Mouse (Mus musculus) urinary bladder, adult 2 months (tissue): Measurements from ENCODE around the gene Pcbp2. TPM values are rescaled to one million over a fixed set of nuclear protein-coding genes. Genes with fewer than 3 reads are reported as not detected.

Experiments
- DNase-seq: peaks from one replicate; pipeline ENCODE4 v3.0.0; 2022; ENCODE audit warnings: low spot score
- polyA plus RNA-seq: library from polyadenylated mRNA; depleted of rRNA; stranded (reverse); fragments of >200 nt; gene quantifications from 2 replicates; pipeline ENCODE4 v1.2.3, GENCODE M21; 2012

The Pcbp2 gene
- polyA plus RNA-seq, 1 experiment: 328 TPM

GRCm38 (mm10) chr15:102463666-102464065 lies 6.7 kb upstream of the Pcbp2 start:
- no peak for DNase-seq

DNA sequence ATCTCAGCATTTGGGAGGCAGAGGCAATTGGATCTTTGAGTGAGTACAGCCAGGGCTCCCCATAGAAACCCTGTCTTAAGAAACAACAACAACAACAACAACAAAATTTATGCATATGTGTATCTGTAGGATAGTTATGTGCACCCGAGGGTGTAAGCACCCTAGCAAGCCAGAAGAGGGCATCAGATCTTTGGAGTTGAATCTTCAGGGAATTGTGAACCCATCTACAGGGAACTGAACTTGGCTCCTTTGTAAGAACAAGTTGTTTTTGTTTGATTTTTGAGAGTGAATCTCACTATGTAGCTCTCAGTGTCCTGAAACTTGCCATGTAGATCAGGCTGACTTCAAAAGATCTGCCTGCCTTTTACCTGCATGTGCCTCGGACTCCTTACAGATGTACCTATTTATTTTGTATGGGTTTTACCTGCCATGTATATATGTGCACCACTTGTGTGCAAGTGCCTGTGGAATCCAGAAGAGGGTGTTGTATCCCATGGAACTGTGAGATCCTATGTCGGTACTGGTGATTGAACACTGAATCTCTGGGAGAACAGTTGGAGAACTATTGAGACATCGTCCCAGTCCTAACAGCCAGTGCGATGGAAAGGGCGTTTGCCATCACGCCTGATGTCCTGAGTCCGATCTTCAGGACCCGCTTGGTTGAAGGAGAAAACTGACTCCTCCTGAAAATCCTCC lies 1.5 kb upstream of the Pcbp2 start:
- no peak for DNase-seq

- DNase-seq: peak; percentile 74
Observed at GRCm38 (mm10) chr15:102470605-102471294, 411 bp downstream of the Pcbp2 start.

DNA sequence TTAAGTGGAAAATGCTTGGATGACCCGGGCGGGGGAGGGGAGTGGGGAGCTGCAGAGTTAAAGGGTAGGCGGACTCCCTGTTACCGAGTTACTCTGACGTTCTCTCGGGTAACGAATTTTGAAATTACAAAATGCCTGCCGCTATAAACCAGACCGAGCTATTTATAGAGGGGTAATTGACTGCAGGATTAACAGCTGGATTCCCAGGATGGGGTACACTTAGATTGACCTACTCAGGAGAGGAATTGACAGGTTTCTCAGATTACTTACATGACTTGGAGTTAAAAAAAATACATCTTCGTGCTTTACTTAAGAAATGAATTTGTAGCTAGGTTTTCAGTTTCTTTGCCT lies 931 bp downstream of the Pcbp2 start:
- no peak for DNase-seq

DNA sequence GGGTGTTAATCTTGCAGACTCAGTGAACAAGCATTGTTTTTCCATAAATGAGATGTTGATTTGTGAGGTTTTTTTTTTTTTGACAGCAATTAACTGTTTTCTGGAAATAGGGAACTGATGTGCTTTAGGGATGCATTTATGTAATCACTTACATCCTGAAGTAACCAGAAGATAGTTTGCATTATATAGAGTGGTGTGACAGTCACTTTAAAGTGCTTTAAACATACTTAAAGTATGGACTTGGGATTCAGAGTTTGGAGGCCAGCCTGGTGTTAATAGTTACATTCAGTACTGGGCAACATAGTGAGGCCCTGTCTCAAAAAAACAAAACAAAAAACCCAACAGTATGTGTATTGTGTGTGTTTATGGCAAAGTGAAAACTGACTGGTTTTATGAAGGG lies 1.4 kb downstream of the Pcbp2 start:
- DNase-seq: no peak

DNA sequence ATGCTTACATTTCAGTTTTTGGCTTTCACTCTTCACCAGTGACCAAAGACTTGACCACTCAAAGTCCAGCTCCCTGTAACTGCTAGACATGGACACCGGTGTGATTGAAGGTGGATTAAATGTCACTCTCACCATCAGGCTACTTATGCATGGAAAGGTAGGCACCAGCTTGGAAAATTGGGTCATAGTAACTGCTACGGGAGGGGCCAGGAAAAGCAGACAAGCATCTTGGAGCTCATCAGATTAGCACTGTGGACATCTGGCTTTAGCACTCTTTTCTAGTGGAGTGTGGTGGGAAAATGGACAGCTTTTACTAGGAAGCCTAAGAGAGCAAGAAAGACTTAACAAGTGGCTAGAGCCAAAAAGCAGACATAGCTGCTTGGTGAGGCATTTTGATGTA lies 2.9 kb downstream of the Pcbp2 start:
- DNase-seq: no peak

GRCm38 (mm10) chr15:102474520-102474919 lies 4.2 kb downstream of the Pcbp2 start:
- DNase-seq: no peak

- no peak for DNase-seq
Observed at GRCm38 (mm10) chr15:102483136-102483535, 12.8 kb downstream of the Pcbp2 start.

- DNase-seq: no peak
Observed at GRCm38 (mm10) chr15:102485853-102486252, 15.5 kb downstream of the Pcbp2 start.

DNA sequence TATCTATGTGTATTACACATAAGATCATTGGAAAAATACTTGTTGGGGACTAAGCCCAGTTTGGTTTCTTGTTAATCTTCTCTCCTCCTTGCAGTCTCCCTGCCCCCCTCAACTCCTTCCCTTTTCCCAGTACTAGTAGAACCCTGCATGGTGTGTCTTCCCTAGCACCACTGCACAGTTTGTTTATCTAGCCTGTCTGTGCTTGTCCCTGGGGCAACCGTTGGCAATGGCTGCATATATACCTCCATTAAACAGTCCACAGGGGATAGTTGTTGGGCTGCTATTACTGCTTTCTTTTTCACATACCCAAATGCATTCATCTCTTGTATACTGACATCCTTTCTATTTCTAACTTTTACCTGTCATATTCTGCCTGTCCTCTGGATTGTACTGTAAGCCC lies 17.3 kb downstream of the Pcbp2 start:
- no peak for DNase-seq

DNA sequence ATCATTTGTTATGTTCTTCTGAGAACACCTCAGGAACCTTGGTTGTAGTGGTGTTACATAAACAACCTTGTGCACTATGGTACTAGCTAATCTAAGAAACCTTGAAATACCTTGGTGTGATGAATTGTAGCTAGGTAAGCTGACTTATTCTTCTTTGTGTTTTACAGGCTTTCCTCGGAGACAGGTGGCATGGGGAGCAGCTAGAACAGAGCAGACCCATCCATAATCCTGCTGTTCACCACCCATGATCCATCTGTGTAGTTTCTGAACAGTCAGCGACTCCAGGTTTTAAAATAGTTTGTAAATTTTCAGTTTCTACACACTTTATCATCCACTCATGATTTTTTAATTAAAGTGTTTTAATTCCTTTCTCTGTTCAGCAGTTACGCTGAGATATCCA lies 28.0 kb downstream of the Pcbp2 start:
- DNase-seq: no peak

DNA sequence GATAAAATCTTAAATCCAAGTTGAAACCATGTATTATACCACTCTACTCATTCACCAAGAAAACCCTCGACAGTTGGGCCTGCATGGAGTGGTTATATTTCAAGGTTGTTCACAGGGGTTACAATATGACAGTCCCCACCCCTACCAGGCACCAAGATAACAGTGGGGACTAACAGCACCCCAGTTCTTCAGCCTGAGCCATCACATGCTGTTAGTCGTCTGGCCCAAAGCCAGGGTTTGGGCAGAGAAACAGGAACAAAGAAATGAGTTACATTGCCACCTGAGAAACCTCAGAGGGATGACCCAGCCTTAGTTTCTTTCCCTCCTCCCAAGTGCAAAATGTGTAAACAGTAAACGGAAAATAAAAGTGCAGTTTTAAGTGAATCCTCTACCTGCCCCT lies 29.0 kb downstream of the Pcbp2 start:
- DNase-seq: no peak

- no peak for DNase-seq
Observed at GRCm38 (mm10) chr15:102499851-102500250, 29.5 kb downstream of the Pcbp2 start.

DNA sequence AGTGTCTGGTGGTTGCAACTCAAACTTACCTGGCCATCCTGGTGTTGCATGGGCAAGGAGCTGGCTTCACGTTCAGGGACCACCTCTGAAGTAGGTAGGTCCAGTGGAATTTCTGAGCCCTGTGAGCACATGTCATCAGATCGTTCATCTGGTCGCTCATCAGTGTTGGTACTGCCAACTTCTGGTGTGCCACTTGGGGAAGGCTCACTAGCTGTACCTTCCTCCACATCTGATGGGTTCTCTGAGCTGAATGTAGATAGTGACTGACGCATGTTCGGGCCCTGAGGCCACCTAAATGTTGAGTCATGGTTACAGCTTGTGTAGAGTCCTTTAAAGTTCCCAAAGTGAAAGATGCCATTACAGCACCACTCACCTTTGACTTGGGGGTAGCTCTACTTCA lies 30.1 kb downstream of the Pcbp2 start:
- DNase-seq: no peak

DNA sequence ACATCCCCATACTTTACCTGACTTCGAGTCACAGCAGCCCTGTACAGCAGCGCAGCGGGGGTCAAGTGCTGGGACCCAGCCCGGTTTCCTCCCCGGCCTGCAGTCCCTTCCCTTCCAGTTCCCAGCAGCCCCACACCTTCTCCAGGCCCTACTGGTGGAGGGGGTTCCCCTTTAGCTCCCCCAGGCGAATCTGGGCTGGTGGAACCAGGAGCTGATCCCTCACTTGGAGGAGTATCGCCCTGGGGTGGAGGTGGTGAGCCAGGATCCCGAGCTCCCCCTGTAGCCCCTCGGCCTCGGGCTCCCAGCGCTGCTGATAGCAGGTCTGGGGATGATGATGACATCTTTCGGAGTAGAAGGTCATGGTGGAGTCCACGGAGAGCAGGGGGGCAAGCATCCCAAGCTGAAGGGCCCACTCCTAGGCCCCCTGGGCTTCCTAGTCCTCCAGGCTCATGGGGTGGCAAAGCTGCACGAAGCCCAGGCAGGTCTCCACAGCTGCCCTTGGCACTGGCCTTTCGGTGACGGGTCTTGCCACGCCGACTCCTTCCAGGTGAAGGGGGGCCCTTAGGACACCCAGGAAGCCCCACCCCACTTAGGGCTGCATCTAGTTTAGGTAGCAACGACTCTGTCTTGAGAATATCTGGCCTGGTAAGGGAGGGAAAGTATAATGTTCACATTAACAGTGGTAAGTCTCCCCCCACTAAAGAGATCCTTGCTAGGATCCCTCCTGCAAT lies 30.9 kb downstream of the Pcbp2 start:
- DNase-seq: no peak

DNA sequence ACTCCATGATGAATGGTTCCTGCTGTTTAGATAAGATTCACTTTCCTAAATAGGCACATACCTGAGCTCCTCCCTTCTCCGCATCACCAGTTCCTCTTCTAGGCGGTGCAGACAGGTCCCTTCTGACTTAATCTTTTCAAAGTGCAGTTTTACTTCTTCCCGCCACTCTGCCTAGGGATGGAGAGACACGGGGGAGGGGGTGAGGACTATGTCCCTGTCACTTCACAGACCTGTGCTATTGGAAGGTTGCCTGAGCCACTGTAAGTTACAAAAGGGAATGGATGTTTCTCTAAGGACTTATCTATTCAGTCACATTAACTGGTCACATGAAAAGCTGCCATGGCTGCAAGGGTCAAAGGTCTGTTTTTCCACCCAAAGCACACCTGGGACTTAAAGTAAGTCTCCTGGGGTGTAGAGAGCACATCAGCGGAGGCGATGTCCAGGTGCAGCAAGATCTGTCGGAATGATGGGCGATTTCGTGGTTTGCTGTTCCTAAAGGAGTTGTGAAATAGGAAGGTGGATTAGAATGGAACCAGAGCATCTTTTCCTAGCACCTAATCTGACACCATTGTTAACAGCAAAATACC lies 32.0 kb downstream of the Pcbp2 start:
- DNase-seq: no peak

DNA sequence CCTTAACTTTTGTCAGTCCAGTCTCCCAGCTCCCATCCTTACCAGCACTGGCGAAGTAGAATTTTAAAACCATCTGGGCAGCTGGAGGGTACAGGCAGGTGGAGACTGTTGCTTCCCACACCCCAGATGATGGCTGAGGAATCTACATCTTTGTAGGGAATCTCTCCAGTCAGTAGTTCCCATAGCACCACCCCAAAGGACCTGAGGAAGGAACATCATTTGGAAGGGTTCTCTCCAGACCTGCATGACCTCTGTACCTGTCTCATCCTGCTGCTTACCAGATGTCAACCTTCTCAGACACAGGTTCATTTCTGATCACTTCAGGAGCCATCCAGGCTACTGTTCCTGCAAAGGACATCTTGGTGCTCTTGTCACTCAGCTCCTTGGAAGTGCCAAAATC lies 33.1 kb downstream of the Pcbp2 start, which contains the start of gene Gm10337:
Gene Gm10337, plus strand, starts transcription at position 276 of the 400 bp plus-strand sequence.
- DNase-seq: no peak

DNA sequence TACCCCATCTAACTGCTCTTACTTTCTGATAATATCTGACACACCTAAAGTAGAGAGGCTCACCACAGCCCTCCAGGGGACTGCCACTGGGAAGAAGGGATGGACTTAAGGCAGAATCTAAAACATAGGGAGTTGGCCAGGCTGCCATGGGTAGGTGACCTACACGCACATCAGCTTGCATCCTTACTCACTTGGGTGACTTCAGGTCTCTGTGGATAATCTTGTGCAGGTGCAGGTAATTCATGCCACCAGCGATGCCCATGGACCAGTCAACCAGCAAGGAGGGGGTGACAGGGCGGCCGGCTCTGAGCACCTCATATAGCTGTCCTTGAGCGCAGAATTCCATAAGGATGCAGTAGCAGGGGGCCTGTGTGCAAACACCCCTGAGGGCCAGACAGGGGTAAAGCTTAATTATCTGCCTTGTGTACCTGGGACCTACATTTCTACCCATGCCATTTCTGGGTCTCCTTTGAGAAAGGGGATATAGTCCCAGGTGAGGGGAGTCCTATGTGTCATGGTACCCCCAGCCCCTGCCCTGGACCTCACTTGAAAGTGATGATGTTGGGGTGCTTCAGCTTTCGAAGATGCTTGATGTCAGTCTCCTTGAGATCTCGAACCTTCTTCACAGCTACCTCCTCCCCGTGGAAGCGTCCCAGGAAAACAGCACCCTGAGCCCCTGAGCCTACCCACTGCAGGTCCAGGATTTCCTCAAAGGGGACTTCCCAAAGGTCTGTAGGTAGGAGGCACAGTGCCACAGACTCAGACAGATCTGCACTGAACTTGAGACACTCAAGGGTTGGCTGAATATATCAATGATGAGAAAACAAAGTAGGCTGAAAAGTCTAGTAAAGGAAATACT lies 33.8 kb downstream of the Pcbp2 start:
- DNase-seq: no peak

GRCm38 (mm10) chr15:102505073-102505769 lies 34.9 kb downstream of the Pcbp2 start:
- no peak for DNase-seq

GRCm38 (mm10) chr15:102505770-102506463 lies 35.6 kb downstream of the Pcbp2 start:
- DNase-seq: no peak
